Mouse (Mus musculus): ENCODE data around the gene Olfr392. TPM values are rescaled to one million over a fixed set of nuclear protein-coding genes. Genes with fewer than 3 reads are reported as not detected.

Gene Olfr392
- total RNA-seq (2017) = not detected in 2 replicates

DNA sequence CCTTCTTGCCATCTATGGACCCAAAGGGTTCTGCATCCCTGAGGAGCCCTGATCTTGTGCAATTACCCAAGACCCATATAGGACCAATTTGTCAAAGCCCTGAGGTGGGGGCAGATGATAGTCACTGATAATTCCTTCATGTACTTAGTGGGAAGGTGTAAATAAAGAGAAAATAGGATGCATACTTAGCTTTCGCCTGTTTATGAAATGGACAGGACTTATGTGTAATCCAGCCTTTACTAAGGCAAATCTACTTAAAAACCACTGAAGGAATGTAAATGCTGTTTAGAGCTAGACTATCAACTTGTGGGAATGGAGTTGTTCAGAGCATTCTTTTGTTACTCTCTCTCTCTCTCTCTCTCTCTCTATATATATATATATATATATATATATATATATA lies at the start of gene Olfr392:
Gene Olfr392 (minus strand): TSS at position 101 of the 400 bp plus-strand sequence.
- ATAC-seq (replicated peaks; ENCODE audit: low read depth, poor library complexity, severe bottlenecking) = no peak

DNA sequence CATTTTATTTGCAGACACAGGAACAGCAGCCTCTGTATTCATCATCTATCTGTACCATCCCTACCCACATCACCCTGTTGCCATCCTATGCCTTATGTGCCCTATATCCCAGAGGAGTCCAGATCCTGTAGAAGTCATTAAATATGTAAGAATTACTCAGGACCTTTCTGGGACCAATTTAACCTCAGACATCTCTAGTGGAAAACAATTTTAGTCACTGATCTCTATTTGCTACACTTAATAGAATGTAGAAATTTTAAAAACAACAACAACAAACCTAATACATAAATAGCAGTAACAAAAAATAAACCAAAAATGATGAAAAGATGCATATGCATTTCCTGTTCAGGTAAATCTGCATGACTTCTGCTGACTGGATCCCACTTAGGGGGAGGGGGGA lies 34.5 kb upstream of the Olfr392 start, which contains the start of gene Olfr393:
Gene Olfr393 (minus strand): TSS at position 101 of the 400 bp plus-strand sequence.
- ATAC-seq (replicated peaks; ENCODE audit: low read depth, poor library complexity, severe bottlenecking) = no peak

DNA sequence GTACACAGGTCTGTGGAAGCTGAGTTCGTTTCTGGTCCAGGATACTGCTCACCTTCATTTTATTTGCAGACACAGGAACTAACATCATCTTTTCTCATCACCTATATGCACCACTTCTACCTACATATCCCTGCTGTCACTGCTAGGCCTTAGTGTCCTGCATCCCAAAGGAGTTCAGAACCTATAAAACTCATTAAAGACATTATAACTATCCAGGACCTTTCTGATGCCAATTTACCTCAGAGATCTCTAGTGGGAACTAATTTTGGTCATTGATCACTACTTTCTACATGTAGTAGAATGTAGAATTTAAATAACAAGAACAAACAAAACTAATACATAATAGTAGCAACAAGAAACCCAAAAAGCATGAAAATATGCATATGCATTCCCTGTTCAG lies 13.9 kb downstream of the Olfr392 start, which contains the start of gene Olfr391-ps:
Gene Olfr391-ps (minus strand): TSS at position 101 of the 400 bp plus-strand sequence.
- ATAC-seq (replicated peaks; ENCODE audit: low read depth, poor library complexity, severe bottlenecking) = no peak

DNA sequence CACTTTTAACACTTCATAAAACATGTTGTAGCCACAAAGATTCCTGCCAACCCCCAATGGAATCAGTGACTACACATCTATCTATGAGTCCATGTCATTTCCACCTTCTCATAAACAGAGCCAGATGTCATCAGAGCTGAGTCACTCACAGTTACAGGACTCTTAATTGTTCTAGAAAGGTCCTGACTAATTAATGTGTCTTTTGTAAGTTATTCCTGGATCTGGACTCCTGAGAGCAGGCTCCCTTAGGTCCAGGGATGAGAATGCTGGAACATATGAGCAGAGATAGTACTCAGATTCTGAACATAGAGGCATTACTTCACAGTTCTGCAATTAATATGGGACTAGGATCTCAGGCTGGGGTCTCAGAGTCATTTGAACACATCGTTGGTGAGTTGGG lies 34.2 kb downstream of the Olfr392 start, which contains the start of gene Olfr390:
Gene Olfr390 (plus strand): TSS at position 301 of the 400 bp plus-strand sequence.
- ATAC-seq (replicated peaks; ENCODE audit: low read depth, poor library complexity, severe bottlenecking) = no peak

DNA sequence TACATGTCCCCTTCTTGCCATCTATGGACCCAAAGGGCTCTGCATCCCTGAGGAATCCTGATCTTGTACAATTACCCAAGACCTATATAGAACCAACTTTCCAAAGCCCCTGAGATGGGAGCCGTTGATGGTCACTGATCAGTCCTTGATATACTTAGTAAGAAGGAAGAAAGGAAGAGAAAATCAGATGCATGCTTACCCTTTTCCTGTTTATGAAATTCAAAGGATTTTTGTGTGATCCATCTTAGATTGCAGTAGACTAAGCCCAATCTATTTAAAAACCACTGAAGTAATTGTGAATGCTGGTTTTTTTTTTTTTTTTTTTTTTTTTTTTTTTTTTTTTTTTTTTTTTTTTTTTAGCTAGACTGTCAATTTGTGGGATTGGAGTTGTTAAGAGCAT lies 36.2 kb downstream of the Olfr392 start, which contains the start of gene Olfr389:
Gene Olfr389 (minus strand): TSS at position 101 of the 400 bp plus-strand sequence.
- ATAC-seq (replicated peaks; ENCODE audit: low read depth, poor library complexity, severe bottlenecking) = no peak

Other genes starting within 250 kb of the Olfr392 start
- gene Olfr385, start 224.0 kb downstream of the Olfr392 start, total RNA-seq (2017) = not detected in 2 replicates
- gene Olfr384, start 218.5 kb downstream of the Olfr392 start, total RNA-seq (2017) = not detected in 2 replicates
- gene Zfp735, start 128.3 kb downstream of the Olfr392 start, total RNA-seq (2017) = not detected in 2 replicates
- gene Olfr389, start 36.3 kb downstream of the Olfr392 start, total RNA-seq (2017) = not detected in 2 replicates
- not detected in 2 replicates for gene Olfr390, start 34.1 kb downstream of the Olfr392 start, total RNA-seq (2017)
- gene Olfr391-ps, start 14.0 kb downstream of the Olfr392 start, total RNA-seq (2017) = not detected in 2 replicates
- gene Olfr393, start 34.4 kb upstream of the Olfr392 start, total RNA-seq (2017) = not detected in 2 replicates
- not detected in 2 replicates for gene Olfr394, start 73.7 kb upstream of the Olfr392 start, total RNA-seq (2017)
- gene Olfr395, start 92.2 kb upstream of the Olfr392 start, total RNA-seq (2017) = not detected in 2 replicates
- not detected in 2 replicates for gene Olfr23, start 119.6 kb upstream of the Olfr392 start, total RNA-seq (2017)
- not detected in 2 replicates for gene Olfr397, start 143.8 kb upstream of the Olfr392 start, total RNA-seq (2017)
- not detected in 2 replicates for gene Olfr398, start 173.4 kb upstream of the Olfr392 start, total RNA-seq (2017)
- gene Olfr139, start 239.5 kb upstream of the Olfr392 start, total RNA-seq (2017) = not detected in 2 replicates
- not detected in 2 replicates for gene Olfr399, start 239.6 kb upstream of the Olfr392 start, total RNA-seq (2017)

Measured in common myeloid progenitor, adult 5-6 weeks (primary cell).